Mouse (Mus musculus) CH12.LX (cell line): Measurements from ENCODE around the gene I830077J02Rik. TPM values are rescaled to one million over a fixed set of nuclear protein-coding genes. Genes with fewer than 3 reads are reported as not detected.

ENCODE experiments used
- DNase-seq: peaks from one replicate; pipeline ENCODE4 v3.0.0-alpha.2; 2013; ENCODE audit errors: extremely low read depth
- H3K27ac ChIP-seq: 2 replicates; pipeline ENCODE4 v1.5.1; 2012; ENCODE audit warnings: low read depth, mild to moderate bottlenecking, control low read depth, moderate library complexity; ENCODE audit not compliant: insufficient read depth
- H3K27me3 ChIP-seq: replicated peaks from 2 replicates; pipeline ENCODE3; 2012; ENCODE audit warnings: inconsistent platforms
- H3K36me3 ChIP-seq, 2 experiments: replicated peaks in 1 of 2; 2 replicates each; pipeline versions ENCODE3 to v1.6.1; 2012; ENCODE audit warnings: inconsistent platforms in 1 of 2, low read length in 1 of 2, mild to moderate bottlenecking in 1 of 2, mixed read lengths in 1 of 2, moderate library complexity in 1 of 2; ENCODE audit not compliant: control insufficient read depth in 1 of 2, insufficient read depth in 1 of 2
- H3K4me1 ChIP-seq, 2 experiments: 2 replicates each; pipeline ENCODE4 v1.6.1; 2012; ENCODE audit warnings: inconsistent platforms in 1 of 2, moderate library complexity in 1 of 2; ENCODE audit not compliant: insufficient read depth in 2 of 2, control insufficient read depth in 1 of 2
- H3K4me2 ChIP-seq: 2 replicates; pipeline ENCODE4 v1.6.1; 2012; ENCODE audit warnings: low read depth, mild to moderate bottlenecking, control low read depth; ENCODE audit not compliant: poor library complexity, insufficient read depth, severe bottlenecking
- H3K4me3 ChIP-seq, 3 experiments: fragments of 150-350 bp in 1 of 3; sonication (generic) in 1 of 3; replicated peaks in 1 of 3; 2 replicates each; pipeline versions ENCODE3 to v1.5.1; 2011 to 2012; ENCODE audit warnings: low read depth in 2 of 3, low read length in 2 of 3, mild to moderate bottlenecking in 2 of 3, moderate library complexity in 2 of 3, control low read depth in 1 of 3, improper control_type of control experiment in 1 of 3, inconsistent platforms in 1 of 3, mixed read lengths in 1 of 3; ENCODE audit not compliant: poor library complexity in 1 of 3
- H3K79me2 ChIP-seq: replicated peaks from 2 replicates; pipeline ENCODE4 v1.6.1; 2012; ENCODE audit warnings: mild to moderate bottlenecking, moderate library complexity; ENCODE audit not compliant: control insufficient read depth, poor library complexity, insufficient read depth, severe bottlenecking; ENCODE audit errors: extremely low read depth
- H3K9ac ChIP-seq: 2 replicates; pipeline ENCODE4 v1.6.1; 2012; ENCODE audit warnings: low read depth, mild to moderate bottlenecking, control low read depth, moderate library complexity; ENCODE audit not compliant: insufficient read depth
- H3K9me3 ChIP-seq: replicated peaks from 2 replicates; pipeline ENCODE3; 2012; ENCODE audit warnings: low read length, inconsistent platforms, mixed read lengths
- CHD2 ChIP-seq: IDR thresholded peaks from 2 replicates; pipeline ENCODE4 v1.6.1; 2011; ENCODE audit warnings: low read length, improper control_type of control experiment
- E2F4 ChIP-seq: IDR thresholded peaks from 2 replicates; pipeline ENCODE4 v1.6.1; 2011; ENCODE audit warnings: low read depth, low read length, improper control_type of control experiment; ENCODE audit not compliant: insufficient replicate concordance
- ELF1 ChIP-seq: IDR thresholded peaks from 2 replicates; pipeline ENCODE4 v1.6.1; 2014; ENCODE audit warnings: low read depth, mild to moderate bottlenecking, inconsistent platforms, low read length, improper control_type of control experiment
- ETS1 ChIP-seq: conservative IDR thresholded peaks from 2 replicates; pipeline ENCODE4 v1.6.1; 2012; ENCODE audit warnings: low read depth, mild to moderate bottlenecking, inconsistent platforms, low read length, improper control_type of control experiment, moderate library complexity
- IRF4 ChIP-seq: IDR thresholded peaks from 2 replicates; pipeline ENCODE4 v1.6.1; 2014; ENCODE audit warnings: low read depth, mild to moderate bottlenecking, inconsistent platforms, low read length, improper control_type of control experiment
- JUN ChIP-seq: IDR thresholded peaks from 2 replicates; pipeline ENCODE4 v1.6.1; 2011; ENCODE audit warnings: low read depth, mild to moderate bottlenecking, low read length, improper control_type of control experiment, moderate library complexity; ENCODE audit not compliant: insufficient read depth
- JUND ChIP-seq: conservative IDR thresholded peaks from 2 replicates; pipeline ENCODE4 v1.6.1; 2011; ENCODE audit warnings: low read depth, low read length, improper control_type of control experiment
- MAX ChIP-seq: IDR thresholded peaks from 2 replicates; pipeline ENCODE4 v1.6.1; 2011; ENCODE audit warnings: low read length, improper control_type of control experiment
- MXI1 ChIP-seq: IDR thresholded peaks from 2 replicates; pipeline ENCODE4 v1.6.1; 2011; ENCODE audit warnings: mild to moderate bottlenecking, low read depth, low read length, improper control_type of control experiment
- MYC ChIP-seq: IDR thresholded peaks from 2 replicates; pipeline ENCODE4 v1.6.1; 2011; ENCODE audit warnings: low read depth, mild to moderate bottlenecking, improper control_type of control experiment, low read length
- NELFE ChIP-seq: IDR thresholded peaks from 2 replicates; pipeline ENCODE4 v1.6.1; 2011; ENCODE audit warnings: low read depth, low read length, improper control_type of control experiment
- POLR2A ChIP-seq: IDR thresholded peaks from 2 replicates; pipeline ENCODE4 v1.6.1; 2011; ENCODE audit warnings: low read depth, mild to moderate bottlenecking, improper control_type of control experiment, low read length
- POLR2AphosphoS2 ChIP-seq: IDR thresholded peaks from 2 replicates; pipeline ENCODE4 v1.6.1; 2011; ENCODE audit warnings: low read depth, low read length, improper control_type of control experiment
- TBP ChIP-seq: conservative IDR thresholded peaks from 2 replicates; pipeline ENCODE4 v1.6.1; 2011; ENCODE audit warnings: low read depth, low read length, improper control_type of control experiment
- UBTF ChIP-seq: IDR thresholded peaks from 2 replicates; pipeline ENCODE4 v1.6.1; 2012; ENCODE audit warnings: low read depth, mild to moderate bottlenecking, inconsistent platforms, low read length, improper control_type of control experiment, moderate library complexity
- USF2 ChIP-seq: conservative IDR thresholded peaks from 2 replicates; pipeline ENCODE4 v1.6.1; 2011; ENCODE audit warnings: low read depth, low read length, improper control_type of control experiment
- ZC3H11A ChIP-seq: IDR thresholded peaks from 2 replicates; pipeline ENCODE4 v1.6.1; 2012; ENCODE audit warnings: low read depth, mild to moderate bottlenecking, inconsistent platforms, low read length, improper control_type of control experiment
- ZMIZ1 ChIP-seq: IDR thresholded peaks from 2 replicates; pipeline ENCODE4 v1.6.1; 2012; ENCODE audit warnings: low read depth, mild to moderate bottlenecking, inconsistent platforms, low read length, improper control_type of control experiment
- dilution Hi-C: fragments of 300-500 bp; cut with MboI; formaldehyde crosslinking; loops from 2 replicates; pipeline ENCODE4 v1.14.3; 2020; ENCODE audit warnings: low sequenced_read_pairs; ENCODE audit not compliant: extremely low pct_unique_long_range_greater_than_20kb, extremely low pct_ligation_motif_present
- in situ Hi-C: fragments of 300-500 bp; cut with MboI; formaldehyde crosslinking; loops from 3 replicates; pipeline ENCODE4 v1.14.3; 2019; ENCODE audit warnings: low sequenced_read_pairs, low pct_ligation_motif_present, low pct_unique_long_range_greater_than_20kb, mixed read lengths
- polyA plus RNA-seq: library from polyadenylated mRNA; unstranded; fragments of >175 nt; gene quantifications from 2 replicates; pipeline ENCODE4 v1.2.1, GENCODE M21; 2012; ENCODE audit warnings: low read depth; ENCODE audit not compliant: insufficient read length
- total RNA-seq, 2 experiments: library from RNA; depleted of rRNA; stranded (reverse); fragments of 300-350 nt in 1 of 2; fragments of >200 nt in 1 of 2; gene quantifications; 2 replicates each; pipeline ENCODE4 v1.2.3; 2012 to 2014

Gene I830077J02Rik
- total and polyA plus RNA-seq, 3 experiments = 1.3 to 10.2 (median 2.9) TPM

DNA sequence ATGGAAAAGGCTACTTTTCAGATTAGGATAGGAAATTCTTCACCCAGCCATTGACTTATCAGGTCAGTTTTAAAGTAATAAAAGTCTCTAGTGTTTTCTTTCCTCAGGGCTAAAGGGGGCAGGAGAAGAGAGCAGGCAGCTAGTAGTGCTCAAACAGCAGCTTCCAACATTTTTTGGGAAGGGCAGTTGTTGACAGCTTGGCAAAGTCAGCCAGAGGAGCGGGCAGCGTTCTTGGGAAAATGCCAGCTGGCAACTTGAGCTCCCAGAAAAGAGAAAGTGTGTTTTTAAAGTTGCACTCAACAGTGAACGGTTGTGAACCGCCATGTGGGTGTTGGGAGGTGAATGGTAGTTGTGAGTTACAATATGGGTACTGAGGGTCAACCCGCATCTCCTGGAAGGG is 2.6 kb upstream of the I830077J02Rik start:
- dilution Hi-C loops = no loop called here
- no peak overlapping the region for H3K4me2 ChIP-seq
- in situ Hi-C loops = no loop called here

DNA sequence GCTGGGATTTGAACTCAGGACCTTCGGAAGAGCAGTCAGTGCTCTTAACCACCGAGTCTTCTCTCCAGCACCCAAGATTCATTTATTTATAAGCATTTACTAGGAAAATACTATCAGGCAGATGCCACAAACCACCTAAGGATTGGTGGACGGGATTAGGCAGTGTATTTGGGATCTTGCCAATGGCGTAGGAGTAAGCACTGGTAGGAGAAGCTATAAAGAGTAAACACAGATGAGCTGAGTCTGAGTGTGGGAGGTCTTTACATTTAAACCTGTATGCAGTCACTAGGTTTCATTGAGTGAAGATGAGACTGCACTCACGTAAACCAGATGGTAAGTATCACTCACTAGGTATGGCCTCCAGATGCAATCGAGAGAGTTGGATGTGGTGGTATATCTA is 1.5 kb upstream of the I830077J02Rik start:
- no peaks in the 10 kb centered on the region; the same call in 1 of the 2 replicates for H3K79me2 ChIP-seq
- H3K27ac ChIP-seq = no peak overlapping the region
- in situ Hi-C loops = no loop called here
- H3K4me1 ChIP-seq = peaks cover 12 to 34% of the 10 kb centered on the region in 2 experiments
- H3K27me3 ChIP-seq = no peaks in the 10 kb centered on the region
- no peaks in the 10 kb centered on the region for H3K9me3 ChIP-seq
- no peak overlapping the region for H3K4me3 ChIP-seq
- TF ChIP-seq ZC3H11A (no peak), ETS1 (no peak), UBTF (no peak)
- TF ChIP-seq, all 38 proteins: peak for 0
- Histone ChIP-seq H3K4me2 (no peak overlapping the region), H3K36me3 (peaks cover 5 to 17% of the 10 kb centered on the region in 2 experiments), H3K9ac (no peak overlapping the region)
- no peak for DNase-seq
- dilution Hi-C loops = no loop called here

More for the DNA sequence above, 2.6 kb upstream of the I830077J02Rik start:
- Histone ChIP-seq H3K4me3 (no peak overlapping the region), H3K79me2 (no peaks in the 10 kb centered on the region; the same call in 1 of the 2 replicates), H3K27ac (no peak overlapping the region), H3K4me1 (peaks cover 5 to 23% of the 10 kb centered on the region in 2 experiments; a peak in 3 of 4 replicates), H3K9me3 (no peaks in the 10 kb centered on the region), H3K9ac (no peak overlapping the region), H3K27me3 (no peaks in the 10 kb centered on the region), H3K36me3 (peaks cover 5 to 17% of the 10 kb centered on the region in 2 experiments)
- TF ChIP-seq E2F4 (no peak), TBP (no peak), NELFE (no peak), CHD2 (no peak), USF2 (no peak), POLR2AphosphoS2 (no peak), ELF1 (no peak), MAX (no peak), IRF4 (no peak), POLR2A (no peak), JUN (no peak), ZMIZ1 (no peak), JUND (no peak), MYC (no peak), MXI1 (no peak)
- no peak for DNase-seq
